Mouse (Mus musculus): ENCODE results near the gene Ncoa3. TPM values are rescaled to one million over a fixed set of nuclear protein-coding genes. Genes with fewer than 3 reads are reported as not detected.

The Ncoa3 gene
- polyA plus RNA-seq, 1 experiment, result 124 TPM

GRCm38 (mm10) chr2:166034967-166035490, 42.6 kb downstream of the Ncoa3 start:
- peaks cover 2% of the 10 kb centered on the region for H3K4me1 ChIP-seq (ENCODE audit: control insufficient read depth, insufficient read depth, low read length)
- peak overlapping the region; percentile 38 for H3K27ac ChIP-seq (ENCODE audit: insufficient read depth, low read length)
- 0 out of 2 replicates have a peak overlapping the region, but pooled peaks have one; percentile 14 for H3K9ac ChIP-seq (ENCODE audit: low read depth, poor library complexity, severe bottlenecking)
- no peaks in the 10 kb centered on the region for H3K27me3 ChIP-seq (ENCODE audit: control insufficient read depth, insufficient read depth, low read length, poor library complexity, severe bottlenecking)
- H3K36me3 ChIP-seq (ENCODE audit: control insufficient read depth, insufficient read depth, low read length, poor library complexity, severe bottlenecking), result peaks cover 20% of the 10 kb centered on the region
- TF ChIP-seq CTCF (IDR thresholded peaks at IDR 0.05; ENCODE audit: low read depth, low read length) (no peak), EP300 (IDR thresholded peaks at IDR 0.05; ENCODE audit: insufficient read depth, low read depth, low read length) (no peak), POLR2A (IDR thresholded peaks at IDR 0.05; ENCODE audit: insufficient read depth, low read length) (no peak)
- H3K4me3 ChIP-seq (ENCODE audit: low read depth, low read length), result no peak overlapping the region
- H3K9me3 ChIP-seq (replicated peaks; ENCODE audit: control insufficient read depth, insufficient read depth, low read length, poor library complexity, severe bottlenecking), result no peaks in the 10 kb centered on the region

- TF ChIP-seq POLR2A (IDR thresholded peaks at IDR 0.05; ENCODE audit: insufficient read depth, low read length), result no peak
- peak; percentile 54 for TF ChIP-seq CTCF (IDR thresholded peaks at IDR 0.05; ENCODE audit: low read depth, low read length)
- Histone ChIP-seq H3K36me3 (ENCODE audit: control insufficient read depth, insufficient read depth, low read length, poor library complexity, severe bottlenecking) (peaks cover 23% of the 10 kb centered on the region), H3K4me3 (ENCODE audit: low read depth, low read length) (no peak overlapping the region), H3K9ac (ENCODE audit: low read depth, poor library complexity, severe bottlenecking) (0 out of 2 replicates have a peak overlapping the region, but pooled peaks have one; percentile 14), H3K27me3 (ENCODE audit: control insufficient read depth, insufficient read depth, low read length, poor library complexity, severe bottlenecking) (no peaks in the 10 kb centered on the region), H3K9me3 (replicated peaks; ENCODE audit: control insufficient read depth, insufficient read depth, low read length, poor library complexity, severe bottlenecking) (no peaks in the 10 kb centered on the region), H3K27ac (ENCODE audit: insufficient read depth, low read length) (no peak overlapping the region), H3K4me1 (ENCODE audit: control insufficient read depth, insufficient read depth, low read length) (peaks cover 2% of the 10 kb centered on the region)
Observed at GRCm38 (mm10) chr2:166035725-166036124, 43.3 kb downstream of the Ncoa3 start.

- Histone ChIP-seq H3K27ac (ENCODE audit: insufficient read depth, low read length) (no peak overlapping the region), H3K27me3 (ENCODE audit: control insufficient read depth, insufficient read depth, low read length, poor library complexity, severe bottlenecking) (no peaks in the 10 kb centered on the region), H3K9me3 (replicated peaks; ENCODE audit: control insufficient read depth, insufficient read depth, low read length, poor library complexity, severe bottlenecking) (no peaks in the 10 kb centered on the region), H3K4me3 (ENCODE audit: low read depth, low read length) (no peak overlapping the region), H3K9ac (ENCODE audit: low read depth, poor library complexity, severe bottlenecking) (no peak overlapping the region), H3K4me1 (ENCODE audit: control insufficient read depth, insufficient read depth, low read length) (no peaks in the 10 kb centered on the region), H3K36me3 (ENCODE audit: control insufficient read depth, insufficient read depth, low read length, poor library complexity, severe bottlenecking) (peaks cover 23% of the 10 kb centered on the region)
- no peak for TF ChIP-seq EP300 (IDR thresholded peaks at IDR 0.05; ENCODE audit: insufficient read depth, low read depth, low read length)
- no peak for TF ChIP-seq POLR2A (IDR thresholded peaks at IDR 0.05; ENCODE audit: insufficient read depth, low read length)
- TF ChIP-seq CTCF (IDR thresholded peaks at IDR 0.05; ENCODE audit: low read depth, low read length), result no peak
Observed at GRCm38 (mm10) chr2:166039681-166040080, 47.2 kb downstream of the Ncoa3 start.

- H3K9me3 ChIP-seq (replicated peaks; ENCODE audit: control insufficient read depth, insufficient read depth, low read length, poor library complexity, severe bottlenecking), result no peaks in the 10 kb centered on the region
- no peak overlapping the region for H3K9ac ChIP-seq (ENCODE audit: low read depth, poor library complexity, severe bottlenecking)
- H3K4me3 ChIP-seq (ENCODE audit: low read depth, low read length), result no peak overlapping the region
- H3K4me1 ChIP-seq (ENCODE audit: control insufficient read depth, insufficient read depth, low read length), result no peaks in the 10 kb centered on the region
- no peak overlapping the region for H3K27ac ChIP-seq (ENCODE audit: insufficient read depth, low read length)
- H3K27me3 ChIP-seq (ENCODE audit: control insufficient read depth, insufficient read depth, low read length, poor library complexity, severe bottlenecking), result no peaks in the 10 kb centered on the region
- TF ChIP-seq CTCF (IDR thresholded peaks at IDR 0.05; ENCODE audit: low read depth, low read length) (no peak), EP300 (IDR thresholded peaks at IDR 0.05; ENCODE audit: insufficient read depth, low read depth, low read length) (no peak), POLR2A (IDR thresholded peaks at IDR 0.05; ENCODE audit: insufficient read depth, low read length) (no peak)
- peaks cover 17% of the 10 kb centered on the region for H3K36me3 ChIP-seq (ENCODE audit: control insufficient read depth, insufficient read depth, low read length, poor library complexity, severe bottlenecking)
Observed at GRCm38 (mm10) chr2:166042542-166042941, 50.1 kb downstream of the Ncoa3 start.

- Histone ChIP-seq H3K27ac (ENCODE audit: insufficient read depth, low read length) (peak overlapping the region; percentile 20; the same call in 1 of the 2 replicates), H3K4me1 (ENCODE audit: control insufficient read depth, insufficient read depth, low read length) (no peaks in the 10 kb centered on the region), H3K4me3 (ENCODE audit: low read depth, low read length) (no peak overlapping the region), H3K27me3 (ENCODE audit: control insufficient read depth, insufficient read depth, low read length, poor library complexity, severe bottlenecking) (no peaks in the 10 kb centered on the region), H3K9ac (ENCODE audit: low read depth, poor library complexity, severe bottlenecking) (no peak overlapping the region), H3K9me3 (replicated peaks; ENCODE audit: control insufficient read depth, insufficient read depth, low read length, poor library complexity, severe bottlenecking) (no peaks in the 10 kb centered on the region), H3K36me3 (ENCODE audit: control insufficient read depth, insufficient read depth, low read length, poor library complexity, severe bottlenecking) (peaks cover 34% of the 10 kb centered on the region)
- TF ChIP-seq CTCF (IDR thresholded peaks at IDR 0.05; ENCODE audit: low read depth, low read length) (no peak), EP300 (IDR thresholded peaks at IDR 0.05; ENCODE audit: insufficient read depth, low read depth, low read length) (no peak), POLR2A (IDR thresholded peaks at IDR 0.05; ENCODE audit: insufficient read depth, low read length) (no peak)
Observed at GRCm38 (mm10) chr2:166045006-166045405, 52.6 kb downstream of the Ncoa3 start.

GRCm38 (mm10) chr2:166045549-166046501, 53.4 kb downstream of the Ncoa3 start:
- 0 out of 2 replicates have a peak overlapping the region, but pooled peaks have one; percentile 4 for H3K27ac ChIP-seq (ENCODE audit: insufficient read depth, low read length)
- H3K9ac ChIP-seq (ENCODE audit: low read depth, poor library complexity, severe bottlenecking), result no peak overlapping the region
- H3K9me3 ChIP-seq (replicated peaks; ENCODE audit: control insufficient read depth, insufficient read depth, low read length, poor library complexity, severe bottlenecking), result no peaks in the 10 kb centered on the region
- peaks cover 39% of the 10 kb centered on the region for H3K36me3 ChIP-seq (ENCODE audit: control insufficient read depth, insufficient read depth, low read length, poor library complexity, severe bottlenecking)
- no peak overlapping the region for H3K4me3 ChIP-seq (ENCODE audit: low read depth, low read length)
- no peaks in the 10 kb centered on the region for H3K4me1 ChIP-seq (ENCODE audit: control insufficient read depth, insufficient read depth, low read length)
- TF ChIP-seq POLR2A (IDR thresholded peaks at IDR 0.05; ENCODE audit: insufficient read depth, low read length) (no peak), CTCF (IDR thresholded peaks at IDR 0.05; ENCODE audit: low read depth, low read length) (peak; percentile 61)
- no peaks in the 10 kb centered on the region for H3K27me3 ChIP-seq (ENCODE audit: control insufficient read depth, insufficient read depth, low read length, poor library complexity, severe bottlenecking)

All from ES-Bruce4 (cell line).